Mouse (Mus musculus) left cerebral cortex, postnatal 4 days (tissue): ENCODE data around the gene 1700017B05Rik. TPM values are rescaled to one million over a fixed set of nuclear protein-coding genes. Genes with fewer than 3 reads are reported as not detected.
"Not testable (repeated sequence)": the region's sequence is repeated elsewhere in the genome, so short reads cannot be mapped to it uniquely, and the experiment has no call there.

ENCODE experiments used
- DNase-seq: peaks from one replicate; pipeline ENCODE4 v3.0.0-alpha.2; 2022
- intact Hi-C: fragments of 180-260 bp; cut with DNase I; formaldehyde crosslinking; loops from one replicate; pipeline ENCODE4 v1.15.1; 2025
- total RNA-seq, 2 experiments: library from RNA; stranded (reverse); gene quantifications; 2 replicates each; pipeline ENCODE4 v1.2.3; 2021

The 1700017B05Rik gene
- total RNA-seq, 2 experiments from 2014 or later, result 10.3 to 11.3 TPM

DNA sequence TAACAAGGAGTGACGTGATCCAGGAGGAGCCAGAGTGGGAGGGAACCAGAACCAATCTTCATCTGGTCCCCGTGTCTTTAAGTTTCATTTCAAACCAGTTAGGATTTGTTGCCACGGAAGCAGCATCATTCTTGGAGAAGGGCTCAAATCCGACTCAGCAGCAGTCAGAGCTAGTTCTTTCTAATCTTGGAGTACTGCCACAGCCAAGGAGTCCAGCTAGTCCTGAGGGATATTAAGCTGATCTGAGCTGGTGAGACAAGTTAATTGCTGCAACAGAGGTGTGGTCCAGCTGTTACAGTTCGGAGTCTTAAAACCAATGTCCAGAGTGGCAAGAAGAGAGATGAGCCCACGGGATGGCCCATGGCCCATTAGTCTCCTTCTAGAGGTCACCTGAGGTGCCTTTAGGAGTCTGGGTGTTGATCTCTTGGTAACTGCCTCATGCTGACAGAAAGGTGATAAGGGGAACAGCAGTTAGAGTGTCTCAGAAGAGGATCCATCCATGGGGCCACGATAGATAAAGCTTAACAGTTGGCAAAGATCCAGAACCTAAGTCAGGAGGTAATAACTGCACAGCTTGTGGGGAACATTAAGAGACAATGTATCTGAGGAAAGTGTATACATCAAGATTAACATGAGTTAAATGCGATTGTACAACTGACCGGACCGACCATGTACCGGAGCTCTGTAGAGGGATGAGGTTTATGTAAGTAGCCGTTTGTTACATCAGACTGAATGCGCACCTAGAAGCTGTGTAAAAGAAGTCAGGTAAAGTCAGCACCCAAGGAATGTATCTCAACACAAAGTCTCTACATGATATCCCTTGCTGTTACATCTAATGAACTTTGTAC is 36.4 kb downstream of the 1700017B05Rik start:
- intact Hi-C loops, result loop anchor here (10.0 kb wide), 1 partner anchor 331 kb away; no protein-coding TSS in a partner anchor
- DNase-seq, result no peak

DNA sequence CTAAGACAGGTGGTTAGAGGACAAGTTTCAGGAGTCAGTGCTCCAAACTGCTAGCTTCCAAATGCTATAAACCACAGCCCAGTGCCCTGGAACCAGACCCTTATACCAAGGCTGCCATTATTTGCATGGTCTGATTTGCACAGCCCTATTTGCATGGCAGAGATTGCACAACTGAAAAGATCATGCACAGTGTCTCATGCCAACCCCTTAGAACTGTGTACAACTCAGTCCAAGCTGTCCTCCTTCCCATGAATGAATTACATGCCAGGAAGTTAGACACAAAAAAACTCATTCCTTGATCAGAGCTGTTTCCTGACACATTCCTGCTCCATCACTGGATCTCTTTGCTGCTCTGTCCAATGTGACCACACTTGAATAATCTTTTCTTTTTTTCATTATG is 39.1 kb downstream of the 1700017B05Rik start:
- DNase-seq, result no peak
- intact Hi-C loops, result loop anchor here (10.0 kb wide), 1 partner anchor 329 kb away; no protein-coding TSS in a partner anchor

DNA sequence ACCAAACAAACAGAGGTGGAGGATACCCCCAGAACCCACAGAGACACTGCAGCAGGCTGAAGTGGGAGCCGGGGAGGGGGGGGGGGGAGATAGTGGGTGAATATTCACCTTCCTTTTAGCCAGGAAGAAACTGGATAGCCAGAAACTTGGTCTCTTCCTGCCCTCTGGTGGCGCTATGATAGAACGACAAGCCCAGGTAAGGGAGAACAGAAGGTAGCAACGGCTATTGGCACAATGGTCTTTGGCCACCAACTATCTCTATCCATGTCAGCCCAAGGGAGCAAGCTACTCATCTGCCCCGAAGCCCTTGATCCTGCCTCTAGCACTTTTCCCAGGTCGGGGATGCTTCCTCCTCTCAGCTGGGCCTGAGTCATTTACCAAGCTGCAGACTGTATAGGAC is 42.1 kb downstream of the 1700017B05Rik start:
- DNase-seq, result peak; percentile 29
- intact Hi-C loops, result loop anchor here (10.0 kb wide), 1 partner anchor 326 kb away; no protein-coding TSS in a partner anchor

DNA sequence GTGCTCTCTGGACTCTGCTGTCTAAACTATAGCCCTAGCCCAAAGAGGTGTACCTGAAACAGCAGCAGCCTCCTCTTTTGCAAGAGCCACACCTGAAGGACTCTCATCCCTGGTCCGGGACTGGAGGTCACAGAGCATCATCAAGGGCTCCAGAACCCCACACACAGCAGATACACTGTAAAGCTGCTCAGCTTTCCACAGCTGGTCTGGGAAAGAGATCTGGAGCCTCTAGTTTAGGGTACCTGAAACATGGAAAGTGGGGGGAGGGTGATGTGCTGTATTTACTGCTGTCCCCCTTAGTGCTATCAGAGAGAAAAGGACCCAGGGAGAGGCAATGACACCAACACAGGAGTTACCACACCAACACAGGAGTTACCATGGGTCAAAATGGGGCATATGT is 42.9 kb downstream of the 1700017B05Rik start:
- intact Hi-C loops, result no loop called here

DNA sequence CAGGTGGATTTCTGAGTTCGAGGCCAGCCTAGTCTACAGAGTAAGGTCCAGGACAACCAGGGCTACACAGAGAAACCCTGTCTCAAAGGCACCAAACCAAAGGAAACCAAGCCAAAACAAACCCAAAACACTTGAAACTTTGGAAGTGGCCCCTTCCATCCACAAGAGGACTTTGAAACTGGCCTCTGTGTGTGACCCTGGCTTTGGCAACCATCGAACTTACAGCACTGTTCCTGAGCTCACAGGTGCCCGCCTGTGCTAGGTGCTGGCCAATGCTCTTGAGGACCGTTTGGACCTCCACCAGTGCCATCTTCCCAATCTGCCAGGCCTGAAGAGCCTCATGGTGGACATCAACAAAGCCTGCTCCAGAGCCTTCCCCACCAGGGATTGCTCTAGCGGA is 43.6 kb downstream of the 1700017B05Rik start:
- intact Hi-C loops, result no loop called here
- no peak for DNase-seq

More for the DNA sequence above, 42.9 kb downstream of the 1700017B05Rik start:
- DNase-seq, result no peak

DNA sequence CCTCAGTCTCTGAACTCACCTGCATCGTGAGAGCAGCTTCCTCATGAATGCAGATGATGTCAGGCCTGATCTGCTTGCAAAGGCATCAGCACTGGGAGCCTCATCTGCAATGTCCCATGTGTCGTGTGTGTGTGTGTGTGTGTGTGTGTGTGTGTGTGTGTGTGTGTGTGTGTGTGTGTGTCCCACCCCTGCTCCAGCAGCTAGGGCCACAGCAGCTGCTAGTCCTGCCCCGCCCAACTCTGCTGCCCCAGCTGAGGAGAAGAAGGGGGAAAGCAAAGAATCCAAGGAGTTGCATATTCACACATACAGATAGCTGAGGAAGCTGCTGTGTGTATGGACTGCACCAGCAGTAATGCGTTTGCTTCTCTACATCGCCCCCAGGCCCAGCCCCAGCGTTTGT is 45.2 kb downstream of the 1700017B05Rik start:
- intact Hi-C loops, result no loop called here
- no peak for DNase-seq

DNA sequence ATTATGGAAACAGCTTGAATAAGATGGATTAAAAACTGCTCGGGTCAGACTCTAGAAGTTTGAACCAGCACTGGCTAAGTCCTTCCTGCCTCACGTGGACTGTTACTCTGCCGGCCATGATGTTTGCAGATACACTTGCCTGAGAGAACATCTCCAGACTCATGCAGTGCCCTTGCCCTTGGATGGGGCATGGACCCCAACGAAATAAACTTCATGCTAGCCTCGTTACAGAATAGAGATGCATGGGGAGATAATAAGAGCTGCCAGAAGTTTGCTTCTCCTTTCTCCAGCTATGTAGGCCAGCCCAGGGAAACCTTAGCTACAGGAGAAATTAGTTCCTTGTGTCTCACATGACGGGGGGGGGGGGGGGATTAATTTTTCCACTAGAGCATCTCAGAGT is 47.9 kb downstream of the 1700017B05Rik start:
- intact Hi-C loops, result no loop called here
- no peak for DNase-seq

DNA sequence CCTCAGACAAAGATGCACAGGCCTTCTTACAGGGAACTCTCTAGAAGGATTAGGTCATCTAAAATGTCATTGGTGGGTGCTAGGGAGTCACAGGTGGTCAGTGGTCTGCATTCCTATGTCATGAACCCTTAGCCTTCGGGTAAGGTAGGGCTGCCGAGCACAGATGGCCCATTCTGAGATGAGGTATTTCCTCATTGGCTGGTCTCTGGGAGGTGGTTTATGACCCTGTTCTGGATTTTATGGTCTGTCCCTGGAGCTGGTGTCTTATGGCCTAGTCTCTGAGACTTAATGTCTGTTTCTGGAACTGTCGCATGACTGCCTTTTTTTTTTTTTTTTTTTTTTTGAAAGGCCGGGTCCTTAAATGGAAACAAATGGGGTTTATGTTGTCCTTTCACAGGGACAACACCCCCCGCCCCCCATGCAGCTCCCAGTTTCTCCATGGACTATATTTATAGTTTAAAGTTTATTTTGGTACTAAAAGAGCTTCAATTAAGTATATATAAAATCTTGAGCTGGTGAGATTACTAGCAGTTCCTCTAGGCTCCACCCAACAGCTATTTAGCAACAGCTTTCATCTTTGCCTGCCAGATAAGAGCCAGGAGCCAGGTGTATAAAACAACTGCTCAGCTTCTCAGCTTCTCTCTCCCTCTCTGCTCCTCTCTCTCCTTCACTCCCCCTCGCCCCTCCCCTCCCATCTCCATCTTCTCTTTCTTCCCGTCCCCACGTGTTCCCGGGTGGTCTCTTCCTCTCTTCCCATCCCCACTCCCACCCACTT is 49.8 kb downstream of the 1700017B05Rik start:
- intact Hi-C loops, result no loop called here

DNA sequence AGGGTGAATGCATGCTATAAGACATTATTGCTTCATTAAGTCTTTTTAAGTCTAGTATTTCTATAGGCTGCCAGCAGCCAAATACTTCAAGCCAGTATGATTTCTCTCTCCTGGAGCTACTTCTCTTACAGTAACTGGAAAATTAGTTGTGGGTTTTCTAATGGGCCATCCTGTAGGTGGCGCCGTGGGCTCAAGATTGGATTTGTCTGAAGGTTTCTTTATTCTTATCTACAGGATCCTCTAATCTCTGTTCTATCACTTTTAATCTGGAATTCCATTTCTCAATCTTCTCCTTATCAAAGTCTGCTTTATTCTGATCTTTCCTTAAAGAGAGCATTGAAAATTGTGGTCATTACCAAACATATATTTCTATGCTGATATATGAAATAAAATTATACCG is 53.1 kb downstream of the 1700017B05Rik start:
- peak; percentile 43 for DNase-seq
- intact Hi-C loops, result no loop called here

More for the DNA sequence above, 49.8 kb downstream of the 1700017B05Rik start:
- no peak for DNase-seq

DNA sequence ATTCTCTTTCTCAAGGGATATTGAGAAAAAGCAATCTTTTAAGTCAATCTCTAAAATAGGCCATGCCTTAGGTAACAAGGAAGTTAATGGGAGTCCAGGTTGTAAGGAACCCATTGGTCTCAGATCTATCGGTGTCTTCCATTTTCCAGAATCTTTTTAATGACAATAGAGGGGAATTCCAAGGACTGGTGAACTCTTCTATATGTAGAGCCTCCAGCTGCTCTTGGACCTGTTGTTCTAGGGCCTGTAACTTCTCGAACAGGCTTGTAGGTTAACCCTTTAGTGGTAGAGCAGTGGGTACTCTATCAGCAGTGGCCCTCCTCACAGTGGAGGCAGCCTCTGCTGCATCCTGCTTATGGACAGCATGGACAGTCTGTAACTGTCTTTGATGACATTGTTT is 55.5 kb downstream of the 1700017B05Rik start:
- DNase-seq, result no peak
- intact Hi-C loops, result no loop called here

DNA sequence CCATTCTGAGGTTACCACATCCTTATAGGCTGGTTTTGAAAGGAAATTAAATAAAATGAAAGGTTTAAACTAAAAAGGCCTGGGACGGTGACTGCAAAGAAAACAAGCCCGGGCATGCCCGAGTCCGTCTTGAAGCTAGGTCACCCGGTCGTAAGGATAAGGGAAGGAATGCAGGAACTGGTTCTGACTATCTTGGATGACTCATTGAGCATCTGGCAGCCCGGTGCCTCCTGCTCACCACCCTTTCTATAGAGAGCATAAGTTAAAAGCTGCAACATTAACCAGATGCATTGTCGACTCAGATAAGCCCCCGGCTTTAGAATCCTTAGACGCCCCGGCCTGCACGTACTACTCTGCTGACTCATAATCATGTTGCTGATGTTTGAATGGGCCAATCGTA is 58.8 kb downstream of the 1700017B05Rik start:
- DNase-seq, intact Hi-C loops: not testable (repeated sequence)

Other genes starting within 250 kb of the 1700017B05Rik start
- 10 to 100 TPM; 42.4 to 45.8 TPM for gene Sin3a, start 190.6 kb downstream of the 1700017B05Rik start, total RNA-seq
- 100 to 1,000 TPM; 190 to 207 TPM for gene Man2c1, start 131.9 kb downstream of the 1700017B05Rik start, total RNA-seq
- 1 to 10 TPM; 7.6 to 8.8 TPM for gene Neil1, start 114.3 kb downstream of the 1700017B05Rik start, total RNA-seq
- gene Commd4, start 104.3 kb downstream of the 1700017B05Rik start, total RNA-seq, result 100 to 1,000 TPM in 1 of 2 experiments, 10 to 100 TPM in 1; 99.8 to 101 TPM
- not detected for gene Trcg1, start 26.1 kb downstream of the 1700017B05Rik start, total RNA-seq
- gene Ppcdc, start 177.5 kb upstream of the 1700017B05Rik start, total RNA-seq, result 10 to 100 TPM; 12.9 to 14.6 TPM
- 100 to 1,000 TPM; 251 to 281 TPM for gene Scamp5, start 205.4 kb upstream of the 1700017B05Rik start, total RNA-seq
- 10 to 100 TPM; 19.3 to 22.2 TPM for gene Rpp25, start 241.4 kb upstream of the 1700017B05Rik start, total RNA-seq